12 mouse cellular contexts compared by ENCODE assay signal in the genomic region with DNA sequence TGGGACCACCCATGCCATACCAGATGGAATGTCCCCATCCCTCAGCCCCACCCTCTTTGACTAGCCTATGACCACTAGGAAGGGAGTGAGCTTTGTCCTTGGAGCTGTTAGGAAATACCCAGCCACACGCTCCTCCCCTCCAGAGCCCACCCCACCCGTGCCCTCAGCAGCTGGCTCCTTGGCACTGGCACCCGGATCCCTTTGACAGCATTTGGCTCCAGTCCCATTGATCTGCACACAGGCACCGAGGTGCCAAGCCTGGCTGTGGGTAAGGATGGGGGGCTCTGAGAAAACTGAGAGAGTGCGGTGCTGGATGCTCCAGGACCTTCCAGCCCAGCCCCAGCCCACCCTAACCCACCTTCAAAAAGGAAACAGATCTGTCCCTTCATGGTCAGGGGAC. TPM values are rescaled to one million over a fixed set of nuclear protein-coding genes. Genes with fewer than 3 reads are reported as not detected.
DNase-seq lines count a peak whose midpoint lies in the region; ATAC-seq lines count a peak whose summit lies in the region.
"Had no signal": no experiment of that assay in that cellular context is flagged by ENCODE, and none has a peak within 500 bp of the region (broad histone marks: within the 10 kb centered on the region; RNA-seq: fewer than 3 reads in every experiment).

No protein-coding gene starts in this region.

- peak overlapping the region; percentile 42 for H3K4me2 ChIP-seq in hindbrain, embryonic 13.5 days
- H3K4me2 ChIP-seq in hindbrain, embryonic 12.5 days (replicated peaks): no peak overlapping the region
- H3K4me2 ChIP-seq in neural tube, embryonic 14.5 days (ENCODE audit: low read depth, low read length): peak overlapping the region; percentile 39

- no peaks in the 10 kb centered on the region for H3K9me3 ChIP-seq in hindbrain, embryonic 13.5 days
- H3K9me3 ChIP-seq in hindbrain, embryonic 12.5 days (replicated peaks): no peaks in the 10 kb centered on the region
- no peaks in the 10 kb centered on the region for H3K9me3 ChIP-seq in neural tube, embryonic 14.5 days (ENCODE audit: control insufficient read depth, low read length)

- H3K27ac ChIP-seq in hindbrain, embryonic 13.5 days: peak overlapping the region; percentile 98
- H3K27ac ChIP-seq in hindbrain, embryonic 12.5 days: no peak overlapping the region
- H3K27ac ChIP-seq in neural tube, embryonic 14.5 days (ENCODE audit: low read depth, low read length): peak overlapping the region; percentile 89
- H3K27ac ChIP-seq: macrophage had no signal

- H3K27me3 ChIP-seq in hindbrain, embryonic 13.5 days: peaks cover 19% of the 10 kb centered on the region; the same call in 1 of the 2 replicates
- H3K27me3 ChIP-seq in hindbrain, embryonic 12.5 days: peaks cover 18% of the 10 kb centered on the region; the same call in 1 of the 2 replicates
- H3K27me3 ChIP-seq in neural tube, embryonic 14.5 days (ENCODE audit: control insufficient read depth, insufficient read depth, low read length): no peaks in the 10 kb centered on the region

- H3K4me3 ChIP-seq in hindbrain, embryonic 13.5 days: peak overlapping the region; percentile 31
- no peak overlapping the region for H3K4me3 ChIP-seq in hindbrain, embryonic 12.5 days
- H3K4me3 ChIP-seq in neural tube, embryonic 14.5 days (ENCODE audit: low read depth, low read length): peak overlapping the region; percentile 26

- 50% methylated on average over 5 of the region's 5 CpGs for WGBS in hindbrain, embryonic 13.5 days
- WGBS in hindbrain, embryonic 12.5 days: 83% methylated on average over 5 of the region's 5 CpGs
- WGBS in neural tube, embryonic 14.5 days: 40% methylated on average over 5 of the region's 5 CpGs

- peaks cover 55% of the 10 kb centered on the region for H3K4me1 ChIP-seq in hindbrain, embryonic 13.5 days (replicated peaks)
- peaks cover 27% of the 10 kb centered on the region for H3K4me1 ChIP-seq in hindbrain, embryonic 12.5 days
- H3K4me1 ChIP-seq in neural tube, embryonic 14.5 days (ENCODE audit: control insufficient read depth, insufficient read depth, low read length): peaks cover 24% of the 10 kb centered on the region

- peak; percentile 24 to 51 for DNase-seq in lung, postnatal 4 days
- DNase-seq in lung, postnatal 14 days: no peak
- peak; percentile 87 to 93 for DNase-seq in cerebellum, postnatal 14 days
- no peak for DNase-seq in kidney, postnatal 14 days
- DNase-seq: heart, postnatal 14 days; kidney, postnatal 36 days; retina, postnatal 1 day had no signal

- ATAC-seq in hindbrain, embryonic 13.5 days (ENCODE audit: low FRiP score): peak; percentile 79
- no peak for ATAC-seq in hindbrain, embryonic 12.5 days (ENCODE audit: low FRiP score)
- peak; percentile 62 for ATAC-seq in neural tube, embryonic 14.5 days (ENCODE audit: low read depth)
- ATAC-seq in megakaryocyte-erythroid progenitor cell, adult 5-6 weeks (replicated peaks; ENCODE audit: low FRiP score, low TSS enrichment, poor library complexity, severe bottlenecking): no peak

- H3K36me3 ChIP-seq in hindbrain, embryonic 13.5 days: no peaks in the 10 kb centered on the region
- H3K36me3 ChIP-seq in hindbrain, embryonic 12.5 days: no peaks in the 10 kb centered on the region
- H3K36me3 ChIP-seq in neural tube, embryonic 14.5 days (ENCODE audit: control insufficient read depth, insufficient read depth, low read length): no peaks in the 10 kb centered on the region

- peak overlapping the region; percentile 55 for H3K9ac ChIP-seq in hindbrain, embryonic 13.5 days
- H3K9ac ChIP-seq in hindbrain, embryonic 12.5 days: no peak overlapping the region
- peak overlapping the region; percentile 46 for H3K9ac ChIP-seq in neural tube, embryonic 14.5 days (replicated peaks; ENCODE audit: low read depth, low read length)

RNA-seq across cellular contexts. Expression of a gene that starts 23.9 kb away (rescaled TPM):
- 16.2 and 17.4 TPM in 2 replicates for polyA plus RNA-seq in hindbrain, embryonic 13.5 days (2015; fragmentation: Nextera tagmentation; extraction: Ambion mirVana)
- polyA plus RNA-seq in hindbrain, embryonic 12.5 days (2016; fragmentation: Nextera tagmentation; extraction: Ambion mirVana): 15.1 and 17.6 TPM in 2 replicates
- polyA plus RNA-seq in neural tube, embryonic 14.5 days (2014; fragmentation: Nextera tagmentation; extraction: Ambion mirVana): 16.2 and 16.3 TPM in 2 replicates
- total RNA-seq in megakaryocyte-erythroid progenitor cell, adult 5-6 weeks (2014; fragmentation: Nextera tagmentation): 9.8 and 14.7 TPM in 2 replicates
- total RNA-seq in megakaryocyte-erythroid progenitor cell, adult 5-6 weeks (2017): 5.8 and 9.5 TPM in 2 replicates

RNA-seq across cellular contexts. Expression of a gene that starts 52.4 kb away (rescaled TPM):
- polyA plus RNA-seq in hindbrain, embryonic 13.5 days (2015; fragmentation: Nextera tagmentation; extraction: Ambion mirVana): 27.2 and 30.2 TPM in 2 replicates
- 17.1 and 17.3 TPM in 2 replicates for polyA plus RNA-seq in hindbrain, embryonic 12.5 days (2016; fragmentation: Nextera tagmentation; extraction: Ambion mirVana)
- 23.5 and 23.9 TPM in 2 replicates for polyA plus RNA-seq in neural tube, embryonic 14.5 days (2014; fragmentation: Nextera tagmentation; extraction: Ambion mirVana)
- 78.3 and 79.6 TPM in 2 replicates for total RNA-seq in megakaryocyte-erythroid progenitor cell, adult 5-6 weeks (2014; fragmentation: Nextera tagmentation)
- 7.8 and 15.4 TPM in 2 replicates for total RNA-seq in megakaryocyte-erythroid progenitor cell, adult 5-6 weeks (2017)

Comparison
In these comparisons a context has a peak if more than half of its experiments do, and no peak if none do; other contexts are left out.
1. ATAC-seq: peak in hindbrain, embryonic 13.5 days (single experiment) and neural tube, embryonic 14.5 days (single experiment); none in hindbrain, embryonic 12.5 days (single experiment) and megakaryocyte-erythroid progenitor cell, adult 5-6 weeks (single experiment).
2. DNase-seq: peak in lung, postnatal 4 days (2 of 2) and cerebellum, postnatal 14 days (2 of 2); none in lung, postnatal 14 days (single experiment) and kidney, postnatal 14 days (single experiment).